Mouse (Mus musculus): ENCODE measurements around the gene Stard3.

DNA sequence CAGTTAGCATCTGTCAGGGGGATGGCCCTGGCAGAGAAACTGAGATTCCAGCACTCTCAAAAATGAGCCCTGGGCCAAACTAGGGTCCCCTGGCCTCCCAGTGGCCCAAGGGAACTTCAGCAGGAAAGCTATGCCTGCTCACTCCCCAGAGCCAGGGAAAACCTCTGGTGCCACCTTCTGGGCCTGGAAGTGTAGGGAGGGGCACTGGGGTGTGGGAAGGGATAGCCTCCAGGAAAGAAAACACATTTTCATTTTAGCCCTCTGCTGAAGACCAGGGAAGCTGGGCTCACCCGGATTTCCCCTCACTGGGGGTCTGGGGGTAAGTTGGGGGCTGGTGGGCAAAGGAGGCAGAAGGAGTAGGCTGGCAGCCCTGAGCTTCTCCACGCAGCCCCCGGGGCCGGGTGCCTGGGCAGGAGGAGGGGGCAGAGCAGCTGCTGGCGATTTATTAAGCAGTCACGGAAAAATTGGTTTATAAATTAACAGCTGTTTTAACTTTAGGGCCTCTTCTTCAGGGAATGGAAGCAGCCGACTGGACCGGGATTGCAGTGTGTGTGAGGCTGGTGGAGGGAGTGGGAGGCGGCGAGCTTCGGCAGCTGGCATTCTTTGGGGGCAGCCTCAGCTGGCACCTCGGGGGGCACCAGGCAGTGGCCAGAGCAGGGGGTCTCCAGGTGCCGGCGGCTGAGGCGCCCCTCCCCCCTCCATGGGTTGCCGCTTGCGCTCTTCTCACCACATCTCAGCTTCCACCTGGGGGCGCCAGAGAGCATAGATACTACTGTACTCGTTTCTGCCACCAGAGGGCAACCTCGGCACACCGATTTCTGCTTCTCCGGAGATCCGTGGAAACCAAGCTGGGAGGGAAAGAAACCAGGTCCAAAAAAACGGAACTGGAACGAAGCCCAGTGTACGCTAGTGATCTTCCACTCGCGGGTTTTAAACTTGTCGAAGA is 15.9 kb upstream of the Stard3 start:
- TF ChIP-seq POLR2A (IDR thresholded peaks at IDR 0.05; ENCODE audit: control insufficient read depth, extremely low read depth, insufficient read depth, low read length, poor library complexity) (no peak), CTCF (IDR thresholded peaks at IDR 0.05; ENCODE audit: borderline replicate concordance, control insufficient read depth, extremely low read depth, insufficient read depth, low read length, poor library complexity) (peak; percentile 99)

Measured in thymus, adult 2 months (tissue).